Mouse (Mus musculus) brain, adult 10 weeks (tissue): ENCODE measurements around the gene Stt3b. TPM values are rescaled to one million over a fixed set of nuclear protein-coding genes. Genes with fewer than 3 reads are reported as not detected.

Experiments
- polyA plus RNA-seq: library from polyadenylated mRNA; stranded (reverse); fragments of 350-450 nt; fragmentation: Illumina TruSeq; extraction: RNeasy Lipid Tissue Mini Kit (QIAGEN cat#74804); gene quantifications from one replicate; pipeline ENCODE4 v1.2.3, GENCODE M21; 2015; ENCODE audit warnings: low read depth, low replicate concordance

The Stt3b gene
- 62.4 TPM for polyA plus RNA-seq

DNA sequence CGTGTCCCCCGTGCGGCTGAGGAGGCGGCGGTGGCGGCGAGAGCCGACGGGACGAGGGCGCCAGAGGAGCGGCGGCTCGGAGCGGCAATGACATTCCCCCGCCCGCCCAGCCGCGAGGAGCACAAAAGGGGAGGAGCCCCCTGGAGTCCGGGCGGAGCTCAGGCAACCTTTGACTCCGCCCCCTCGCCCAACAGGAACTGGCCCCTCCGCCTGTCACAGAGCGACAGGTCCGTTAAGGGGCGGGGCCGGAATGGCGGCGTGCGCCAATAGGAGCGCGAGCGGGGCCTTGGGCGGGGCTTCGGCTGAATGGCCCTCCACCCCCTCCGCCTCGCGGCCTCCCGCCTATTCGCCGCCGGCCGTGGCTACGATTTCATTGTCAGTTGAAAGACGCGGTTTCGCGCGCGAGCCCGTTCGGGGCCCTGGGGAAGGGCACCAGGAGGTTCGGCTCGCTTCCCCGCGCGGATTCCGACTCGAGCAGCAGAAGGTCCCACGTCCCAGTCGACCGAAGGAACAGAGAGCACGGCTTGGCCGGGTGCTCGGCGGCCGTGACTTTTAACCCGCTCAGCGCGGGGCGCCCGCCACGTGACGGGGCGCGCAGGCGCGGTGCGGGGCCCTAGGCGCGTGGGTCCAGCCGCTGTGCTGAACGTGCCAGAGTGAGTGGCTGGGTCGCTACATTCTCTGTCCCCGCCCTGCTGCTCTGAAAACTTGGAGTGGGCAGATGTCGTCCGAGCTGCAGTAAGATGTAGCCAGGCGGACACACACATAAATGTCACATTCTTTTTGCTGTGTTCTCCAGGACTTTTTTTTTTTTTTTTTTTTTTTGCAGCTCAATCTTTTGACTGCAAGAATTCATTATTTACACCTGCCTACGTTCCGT, at the start of gene Stt3b:
Gene Stt3b (minus strand): TSS at position 76 of the 877 bp plus-strand sequence.

